Mouse (Mus musculus) erythroblast, adult 5-6 weeks (primary cell): ENCODE results near the gene Kcnh7. TPM values are rescaled to one million over a fixed set of nuclear protein-coding genes. Genes with fewer than 3 reads are reported as not detected.
"Not testable (repeated sequence)": the region's sequence is repeated elsewhere in the genome, so short reads cannot be mapped to it uniquely, and the experiment has no call there.

Experiments used
- ATAC-seq: replicated peaks from 2 replicates; pipeline ENCODE4 v1.8.0; 2016; ENCODE audit warnings: moderate number of reproducible peaks, mild to moderate bottlenecking, moderate TSS enrichment, inconsistent platforms; ENCODE audit not compliant: poor library complexity, low FRiP score, severe bottlenecking
- total RNA-seq, 2 experiments: library from RNA; stranded (forward) in 1 of 2; stranded (reverse) in 1 of 2; fragments of 150-400 nt in 1 of 2; fragments of 200-764, 138-1000 nt in 1 of 2; gene quantifications; 2 replicates each; pipeline versions ENCODE4 v1.2.3 to v1.2.4; 2015 to 2017; ENCODE audit warnings: low replicate concordance in 2 of 2

Gene Kcnh7
- total RNA-seq, 2 experiments from 2014 or later = not detected

DNA sequence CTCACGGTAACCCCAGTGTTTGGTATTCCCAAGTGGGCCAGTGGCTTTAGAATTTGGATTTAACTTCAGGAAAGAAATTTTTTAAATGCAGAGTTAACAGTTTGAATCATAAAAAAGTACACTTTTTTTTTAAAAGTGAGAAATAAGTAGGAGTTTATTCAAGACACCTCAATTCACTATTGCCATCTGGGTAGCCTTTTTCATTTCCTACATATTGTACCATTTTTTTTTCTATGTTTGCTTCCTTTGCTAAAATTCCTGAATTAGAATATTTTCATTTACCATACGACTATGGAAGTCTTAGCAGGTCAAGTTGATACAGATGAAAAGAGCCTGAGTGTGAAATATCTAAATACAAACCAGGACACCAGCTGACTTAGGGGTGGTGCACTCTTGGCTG, 441.0 kb downstream of the Kcnh7 start:
- ATAC-seq = no peak

DNA sequence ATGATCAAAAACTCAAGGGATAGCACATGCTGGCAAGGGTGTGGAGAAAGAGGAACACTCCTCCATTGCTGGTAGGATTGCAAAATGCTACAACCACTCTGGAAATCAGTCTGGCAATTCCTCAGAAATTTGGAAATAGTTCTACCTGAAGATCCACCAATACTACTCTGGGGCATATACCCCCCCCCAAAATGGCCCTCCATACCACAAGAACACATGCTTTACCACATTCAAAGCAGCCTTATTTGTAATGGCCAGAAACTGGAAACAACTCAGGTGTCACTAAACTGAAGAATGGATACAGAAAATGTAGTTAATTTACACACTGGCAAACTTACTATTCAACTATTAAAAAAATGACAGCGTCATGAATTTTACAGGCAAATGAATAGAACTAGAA, 453.4 kb downstream of the Kcnh7 start:
- no peak for ATAC-seq

DNA sequence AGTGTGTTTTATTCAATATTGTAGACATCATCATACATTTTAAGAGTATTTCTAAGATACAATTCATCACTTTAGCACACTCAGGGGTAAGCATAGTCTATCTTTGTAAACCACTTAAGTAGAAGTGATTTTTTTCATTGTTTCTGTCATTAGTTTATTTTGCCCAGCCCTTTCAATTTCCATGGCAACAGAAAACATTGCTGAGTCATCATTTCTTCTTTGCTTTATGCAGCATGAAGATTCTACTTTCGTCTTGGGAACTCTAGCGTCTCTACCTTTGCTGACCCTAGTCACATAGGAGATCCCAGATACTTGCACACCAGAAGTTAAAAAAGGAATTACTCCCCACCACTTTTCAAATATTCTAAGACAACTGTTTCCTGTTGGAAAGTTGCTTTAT, 456.4 kb downstream of the Kcnh7 start:
- ATAC-seq = no peak

DNA sequence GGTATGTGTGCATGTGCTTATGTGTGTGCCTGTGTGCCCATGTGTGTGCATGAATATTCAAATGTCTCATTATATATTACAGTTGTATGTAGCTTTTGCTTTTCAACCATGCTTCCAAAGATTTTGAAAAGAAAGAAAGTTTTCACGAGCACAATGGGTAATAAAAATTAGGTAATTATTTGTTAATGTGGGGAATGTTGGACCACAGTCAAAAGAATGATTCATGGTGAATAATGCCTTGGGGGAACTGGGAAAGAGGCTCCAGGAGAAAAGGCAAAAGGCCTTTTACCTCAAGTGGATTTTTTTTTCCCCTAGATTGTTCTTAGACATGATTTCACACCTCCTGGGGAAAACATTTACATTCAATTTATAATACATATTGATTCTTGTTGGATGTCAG, 458.1 kb downstream of the Kcnh7 start:
- no peak for ATAC-seq

DNA sequence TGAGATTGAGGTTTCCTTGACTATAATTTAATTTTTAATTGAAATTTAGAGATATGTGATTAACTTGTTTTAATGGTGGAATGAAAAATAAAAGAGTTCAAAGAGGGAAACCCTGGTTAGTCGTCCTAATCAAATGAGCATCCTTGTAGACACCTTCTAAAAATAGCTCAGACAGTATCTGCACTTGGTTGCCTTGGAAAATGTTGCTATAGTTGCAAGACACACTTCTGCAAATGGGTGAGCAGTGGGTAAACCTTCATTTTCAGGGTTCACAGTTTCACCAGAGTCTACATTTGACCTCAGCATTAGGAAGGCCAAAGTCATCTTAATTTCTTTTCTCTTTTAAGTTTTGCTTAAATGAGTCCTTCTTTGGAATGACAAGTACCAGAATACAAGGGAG, 465.7 kb downstream of the Kcnh7 start:
- ATAC-seq = no peak

DNA sequence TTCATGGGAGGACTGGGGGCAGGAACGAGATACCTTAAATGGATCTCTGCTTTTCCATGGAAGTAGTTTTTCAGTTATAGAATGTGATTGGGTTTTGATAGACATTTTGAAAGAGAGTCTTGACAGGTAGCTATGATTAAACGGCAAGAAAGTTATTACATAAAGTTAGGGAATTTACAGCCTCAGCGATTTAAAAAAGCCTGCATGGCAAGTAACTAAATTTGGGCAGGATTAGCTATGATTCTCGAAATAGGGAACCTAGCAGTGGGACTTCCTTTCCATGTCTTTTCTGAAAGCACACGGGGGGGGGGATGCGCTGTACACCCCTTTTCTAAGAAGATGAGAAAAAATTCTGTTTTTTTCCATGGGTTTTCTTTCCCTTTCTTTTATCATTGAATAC, 466.8 kb downstream of the Kcnh7 start:
- no peak for ATAC-seq

DNA sequence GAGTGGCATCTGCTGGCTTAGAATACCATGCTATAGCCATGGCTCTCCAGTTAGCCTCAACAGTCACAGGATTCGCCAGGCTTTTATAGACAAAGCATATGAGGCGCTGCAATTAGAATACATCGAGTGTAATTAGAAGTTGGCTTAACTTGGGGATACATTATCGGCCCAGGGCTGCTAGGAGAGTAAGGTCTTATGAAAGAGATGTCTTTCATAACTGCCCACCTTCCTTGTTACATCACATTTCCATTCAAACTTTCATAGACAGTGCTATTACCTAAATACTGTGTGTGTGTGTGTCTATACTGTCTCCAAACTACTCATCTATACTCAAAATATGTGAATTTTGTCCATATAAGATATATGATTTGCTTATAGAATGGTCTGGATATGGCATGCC, 468.8 kb downstream of the Kcnh7 start:
- no peak for ATAC-seq

DNA sequence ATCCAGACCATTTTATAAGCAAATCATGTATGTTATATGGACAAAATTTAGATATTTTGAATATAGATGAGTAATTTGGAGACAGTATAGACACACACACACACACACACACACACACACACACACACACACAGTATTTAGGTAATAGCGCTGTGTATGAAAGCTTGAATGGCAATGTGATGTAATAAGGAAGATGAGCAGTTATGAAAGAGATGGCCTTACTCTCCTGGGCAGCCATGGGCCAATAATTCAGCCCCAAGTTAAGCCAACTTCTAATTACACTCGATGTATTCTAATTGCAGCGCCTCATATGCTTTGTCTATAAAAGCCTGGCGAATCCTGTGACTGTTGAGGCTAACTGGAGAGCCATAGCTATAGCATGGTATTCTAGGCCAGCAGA, 469.7 kb downstream of the Kcnh7 start:
- ATAC-seq = not testable (repeated sequence)

DNA sequence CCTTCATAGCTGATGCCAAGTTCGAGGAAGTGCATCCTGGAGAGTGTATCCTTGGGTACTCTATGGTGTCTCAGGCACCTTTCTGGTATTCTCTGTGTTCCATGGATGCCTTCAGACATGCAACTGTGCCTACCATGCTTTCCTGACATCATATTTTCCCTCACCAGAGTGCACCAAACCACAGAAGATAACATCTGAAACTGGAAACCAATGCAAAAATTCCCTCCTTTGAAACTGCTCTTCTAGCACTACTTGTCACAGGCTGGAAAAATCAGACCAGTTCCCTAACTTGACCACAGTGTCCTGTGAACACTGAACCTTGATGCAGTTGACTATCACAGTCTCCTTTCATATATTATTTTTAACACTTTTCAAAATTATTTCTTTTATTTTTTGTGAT, 474.5 kb downstream of the Kcnh7 start:
- ATAC-seq = no peak

DNA sequence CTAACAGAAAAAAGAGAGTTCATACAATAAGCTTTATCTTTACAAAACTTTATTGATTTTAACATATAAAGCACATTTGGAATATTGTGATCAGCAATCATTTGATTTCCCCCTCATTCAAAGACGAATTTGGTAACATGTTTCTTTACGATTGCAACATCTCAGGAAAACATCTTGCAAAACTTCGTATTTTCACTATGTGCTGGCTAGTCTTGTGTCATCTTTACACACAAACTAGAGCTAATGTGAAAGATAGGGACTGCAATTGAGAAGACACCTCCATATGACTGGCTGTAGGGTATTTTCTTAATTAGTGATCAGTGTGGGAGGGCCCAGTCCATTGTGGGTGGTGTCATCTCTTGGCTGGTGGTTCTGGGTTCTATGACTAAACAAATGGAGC, 477.8 kb downstream of the Kcnh7 start:
- no peak for ATAC-seq

DNA sequence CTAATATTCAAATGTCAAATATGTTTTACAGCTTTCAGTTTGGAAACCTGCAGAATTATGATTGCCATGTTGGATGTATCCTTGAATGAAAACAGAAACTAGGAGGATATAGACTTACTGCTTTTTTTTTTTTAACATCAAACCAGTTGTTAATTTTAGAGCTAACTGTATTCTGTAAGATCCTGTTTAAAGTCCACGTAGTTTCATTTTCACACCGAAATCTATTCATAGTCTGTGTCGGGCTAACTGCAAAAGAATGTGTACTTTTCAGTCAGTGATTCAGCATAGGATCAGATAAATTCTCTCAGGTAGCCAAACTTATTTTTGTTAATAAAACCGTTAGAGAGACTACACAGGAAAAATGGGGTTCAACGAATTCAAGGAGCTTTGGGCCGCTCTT, 498.2 kb downstream of the Kcnh7 start:
- no peak for ATAC-seq

DNA sequence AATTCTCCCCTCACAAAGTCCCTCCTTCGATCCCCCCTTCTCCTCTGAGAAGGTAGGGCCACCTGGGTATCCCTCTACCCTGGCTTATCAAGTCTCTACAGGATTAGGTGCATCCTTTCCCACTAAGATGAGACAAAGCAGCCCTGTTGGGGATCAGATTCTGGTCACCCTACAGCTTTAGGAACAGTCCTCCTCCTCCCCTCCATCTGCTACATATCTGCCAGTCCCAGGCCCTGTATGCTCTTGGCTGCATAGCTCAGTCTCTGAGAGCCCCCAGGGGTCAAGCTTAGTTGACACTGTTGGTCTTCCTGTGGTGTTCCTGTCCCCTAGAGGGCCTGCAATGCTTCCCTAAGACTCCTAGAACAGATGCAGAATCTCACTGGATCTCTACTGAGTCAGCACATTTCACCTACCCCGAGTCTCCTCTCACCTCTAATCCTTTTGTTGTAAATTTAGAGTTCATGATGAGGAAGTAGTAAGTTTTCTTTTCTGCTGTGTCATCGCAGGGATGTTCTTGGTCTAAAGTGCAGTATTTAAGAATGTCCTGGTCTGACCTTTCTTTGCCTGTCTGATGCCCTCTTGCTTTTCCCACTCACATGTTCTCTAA, 499.0 kb downstream of the Kcnh7 start:
- ATAC-seq = peak; percentile 39; the same call in 1 of the 2 replicates

DNA sequence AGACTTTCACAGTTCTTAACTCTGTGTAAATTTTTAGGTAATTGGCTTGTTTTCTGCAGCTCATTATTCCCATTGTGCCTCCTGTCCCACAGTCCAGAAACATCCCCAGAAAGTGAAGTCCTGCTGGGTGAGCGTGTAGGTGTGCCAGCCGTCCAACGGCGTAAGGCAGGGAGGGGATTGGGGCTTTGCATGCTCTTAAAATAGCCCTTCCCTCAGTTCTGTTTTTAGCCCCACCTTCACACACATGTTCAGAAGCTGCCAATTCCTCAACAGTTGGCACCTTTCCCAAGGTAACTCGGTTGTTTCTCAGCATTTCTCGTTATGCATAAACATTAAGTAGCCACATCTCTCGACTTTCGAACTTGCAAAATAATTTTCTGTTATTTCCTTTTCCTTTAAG, 502.4 kb downstream of the Kcnh7 start:
- no peak for ATAC-seq

DNA sequence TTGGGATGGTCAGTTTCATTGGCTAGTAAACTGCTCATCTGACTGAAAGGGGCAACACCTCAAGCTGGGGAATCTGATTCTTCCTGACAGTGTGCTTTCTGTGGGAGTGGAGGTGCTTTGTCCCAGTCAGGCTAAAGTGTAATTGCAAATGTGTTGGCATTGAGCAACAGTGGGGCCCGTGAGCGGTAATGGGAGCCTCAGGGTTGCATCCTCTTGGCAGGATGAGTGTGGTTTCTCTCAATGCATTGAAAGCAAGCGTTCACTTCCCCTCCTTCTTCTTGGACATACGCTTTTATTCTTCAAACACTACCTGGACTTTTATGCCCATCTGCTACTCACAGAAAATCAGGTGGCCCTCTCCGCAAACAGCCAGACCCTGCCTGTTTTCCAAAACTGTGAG, 511.3 kb downstream of the Kcnh7 start:
- ATAC-seq = no peak

DNA sequence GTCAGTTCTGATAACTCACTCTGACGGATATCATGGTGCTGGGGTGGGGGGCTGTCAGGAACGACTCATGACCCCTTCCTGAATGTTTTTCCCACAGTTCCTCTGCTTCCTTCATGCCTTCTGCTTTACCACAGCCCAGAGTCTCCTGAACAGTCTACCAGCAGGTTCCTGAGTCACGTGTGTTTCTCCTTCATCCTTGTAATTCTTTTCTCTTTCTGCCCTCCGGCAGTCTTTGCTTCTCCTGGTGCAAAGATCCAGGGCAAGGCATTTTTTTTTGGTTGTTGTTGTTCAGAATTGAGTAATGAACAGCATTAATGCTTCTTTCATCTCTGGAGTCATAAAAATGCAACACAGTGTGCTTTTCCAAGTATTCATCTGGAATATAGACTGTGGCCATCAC, 513.3 kb downstream of the Kcnh7 start:
- no peak for ATAC-seq

DNA sequence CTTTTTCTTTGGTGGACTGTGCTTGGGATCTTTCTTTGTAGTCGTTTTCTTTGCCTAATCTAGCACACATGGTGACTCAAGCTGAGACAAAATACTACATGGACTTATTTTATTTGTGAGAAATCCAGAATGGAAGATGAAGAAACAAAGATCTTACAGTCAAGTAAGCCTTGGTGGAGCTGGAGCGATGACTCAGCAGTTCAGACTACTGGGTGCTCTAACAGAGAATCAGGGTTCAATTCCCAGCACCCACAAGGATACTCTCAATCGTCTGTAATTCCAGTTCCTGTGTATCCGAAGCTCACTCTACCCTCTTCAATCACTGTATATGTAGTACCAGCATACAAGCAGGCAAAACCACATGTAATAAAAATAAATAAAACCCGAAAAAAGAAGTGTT, 513.8 kb downstream of the Kcnh7 start:
- ATAC-seq = no peak

DNA sequence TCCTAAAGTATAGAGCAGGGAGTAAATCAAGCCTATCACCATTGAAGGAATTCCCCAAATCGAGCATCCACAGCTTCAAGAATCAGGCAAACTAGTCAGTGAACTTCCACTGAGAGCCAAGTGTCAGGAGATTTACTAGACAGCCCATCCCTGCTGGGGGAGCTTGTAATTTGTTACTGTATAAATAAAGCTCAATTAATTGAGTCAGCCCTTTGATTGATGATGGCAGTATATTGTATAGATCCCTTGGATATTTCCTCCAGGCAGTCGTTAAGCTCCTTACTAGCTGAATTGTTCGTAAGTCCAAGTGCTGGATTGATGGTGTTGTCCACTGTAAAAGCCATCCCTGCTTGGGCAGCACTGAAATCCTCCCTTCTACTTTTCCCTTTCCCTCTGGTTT, 514.2 kb downstream of the Kcnh7 start:
- no peak for ATAC-seq

DNA sequence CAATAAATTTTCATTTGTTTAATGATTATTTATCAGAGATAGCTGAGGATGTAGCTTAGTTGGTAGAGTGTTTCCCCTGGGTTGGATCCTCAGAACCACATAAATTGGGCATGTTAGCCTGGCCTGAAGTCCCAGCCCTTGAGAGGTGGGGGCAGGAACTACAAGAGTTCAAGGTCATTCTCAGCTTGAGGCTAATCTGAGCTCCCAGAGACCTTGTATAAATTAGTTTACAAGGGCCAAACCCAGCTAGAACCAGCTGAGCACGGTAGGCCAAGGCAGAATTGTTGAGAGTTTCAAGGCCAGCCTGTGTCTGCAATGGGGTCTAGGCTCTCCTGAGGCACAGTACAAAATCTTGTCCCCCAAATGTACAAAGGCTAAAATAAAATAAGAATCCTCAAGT, 518.6 kb downstream of the Kcnh7 start:
- ATAC-seq = no peak

DNA sequence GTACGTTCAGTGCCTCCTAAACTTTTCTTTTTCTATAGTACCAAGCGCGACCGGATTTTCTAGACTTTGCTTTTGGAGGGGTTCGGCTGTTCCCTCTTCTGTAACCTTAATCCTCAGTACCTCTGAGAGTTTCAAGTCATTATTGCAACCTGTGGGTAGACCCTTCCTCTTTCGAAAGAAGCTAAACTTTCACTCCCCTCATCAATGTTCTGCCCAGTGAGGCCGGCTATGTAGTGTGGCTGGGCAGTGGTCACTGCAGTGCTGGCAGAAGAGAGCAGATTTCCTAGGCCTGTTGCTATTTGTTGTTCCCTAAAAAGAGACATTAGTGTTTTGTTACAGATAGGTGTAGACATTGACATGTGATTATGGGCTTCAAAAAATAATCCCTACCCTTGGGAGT, 519.2 kb downstream of the Kcnh7 start:
- ATAC-seq = no peak

DNA sequence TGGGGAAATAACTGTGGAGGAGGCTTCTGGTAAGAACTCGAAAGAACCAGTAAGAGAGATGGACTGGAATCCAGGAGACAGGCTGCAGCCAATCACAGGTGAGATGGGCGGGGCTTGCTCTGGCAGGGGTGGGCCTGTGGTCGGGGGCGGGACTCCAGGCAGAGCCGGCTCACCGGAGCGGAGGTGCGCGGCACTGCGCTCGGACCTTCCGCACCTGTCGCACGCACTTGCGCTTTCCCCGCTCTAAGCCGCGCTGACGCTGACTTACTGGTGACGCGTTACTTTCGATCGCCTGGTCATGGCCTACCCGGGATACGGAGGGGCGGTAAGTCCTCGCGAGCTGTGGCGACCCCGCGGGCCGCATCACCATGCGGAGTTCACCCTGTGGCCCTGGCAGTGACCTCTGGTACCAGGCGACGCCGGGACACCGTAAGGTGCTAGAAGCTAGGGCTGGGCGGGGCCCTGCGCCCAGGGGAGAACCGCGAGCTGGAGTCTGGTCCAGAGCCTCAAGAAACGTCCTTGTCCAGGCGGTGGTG, 519.9 kb downstream of the Kcnh7 start, which contains the start of gene Gca:
Gene Gca, plus strand, starts transcription at position 151 of the 536 bp plus-strand sequence.
- peak; percentile 99 for ATAC-seq

DNA sequence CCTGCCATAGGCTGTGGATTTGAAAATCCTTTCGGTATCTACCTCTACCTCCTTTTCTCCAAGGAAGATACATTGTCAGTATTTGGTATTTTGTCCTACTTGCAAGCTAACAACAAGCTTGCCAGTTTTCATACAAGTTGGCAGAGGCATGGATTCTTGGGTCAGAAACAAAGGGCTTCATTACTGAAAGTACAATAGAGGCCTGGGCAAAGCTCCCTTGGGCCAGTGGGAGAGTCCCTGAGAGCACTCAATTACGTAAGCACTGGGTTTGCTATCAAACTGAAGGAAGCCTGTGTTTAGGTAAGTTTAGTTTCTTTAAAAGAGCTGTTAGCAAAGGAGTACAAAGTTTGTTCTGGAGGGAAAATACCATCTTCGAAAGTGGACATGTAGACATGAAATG, 521.5 kb downstream of the Kcnh7 start:
- no peak for ATAC-seq

DNA sequence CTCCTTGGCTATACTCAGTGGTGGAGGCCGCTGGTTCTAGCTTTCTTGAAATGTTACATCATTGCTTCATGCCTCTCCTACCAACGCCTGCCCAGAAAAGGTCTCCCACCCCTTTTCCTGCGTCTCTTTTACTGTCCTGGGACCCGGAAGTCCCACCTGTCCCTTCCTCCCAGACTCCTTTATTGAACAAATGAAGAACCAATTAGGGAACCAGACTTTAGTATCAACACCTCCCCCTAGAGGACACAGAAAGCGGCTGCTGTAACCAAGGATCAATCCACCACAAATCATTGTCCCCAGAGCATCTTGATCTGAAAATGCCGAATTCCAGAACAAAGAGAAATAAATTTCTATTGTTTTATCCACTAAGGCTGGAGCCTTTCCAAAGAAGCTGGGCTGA, 523.5 kb downstream of the Kcnh7 start:
- ATAC-seq = no peak
